Mouse (Mus musculus): ENCODE measurements around the gene Sez6. TPM values are rescaled to one million over a fixed set of nuclear protein-coding genes. Genes with fewer than 3 reads are reported as not detected.

Sez6 gene
- polyA plus RNA-seq, 1 experiment from 2014 or later = 0.48 TPM

- ATAC-seq = no peak
- WGBS = 64% methylated on average over 3 of the region's 3 CpGs
- Histone ChIP-seq H3K27ac (ENCODE audit: low read length) (no peak overlapping the region), H3K4me1 (ENCODE audit: control insufficient read depth, insufficient read depth, low read length) (peaks cover 4% of the 10 kb centered on the region; the same call in 1 of the 2 replicates), H3K36me3 (ENCODE audit: control insufficient read depth, insufficient read depth, low read length) (no peaks in the 10 kb centered on the region), H3K27me3 (replicated peaks; ENCODE audit: control insufficient read depth, insufficient read depth, low read length) (peaks cover 3% of the 10 kb centered on the region; the same call in 1 of the 2 replicates), H3K4me2 (ENCODE audit: low read depth, low read length) (no peak overlapping the region), H3K9me3 (ENCODE audit: control insufficient read depth, low read length) (no peaks in the 10 kb centered on the region), H3K4me3 (ENCODE audit: low read length) (no peak overlapping the region), H3K9ac (ENCODE audit: low read depth, low read length) (no peak overlapping the region)
Observed at GRCm38 (mm10) chr11:77956428-77956827, 25.8 kb downstream of the Sez6 start.

GRCm38 (mm10) chr11:77958268-77958667 is 27.7 kb downstream of the Sez6 start:
- no peak overlapping the region for H3K9ac ChIP-seq (ENCODE audit: low read depth, low read length)
- no peak overlapping the region for H3K27ac ChIP-seq (ENCODE audit: low read length)
- H3K4me1 ChIP-seq (ENCODE audit: control insufficient read depth, insufficient read depth, low read length) = peaks cover 5% of the 10 kb centered on the region; the same call in 1 of the 2 replicates
- H3K9me3 ChIP-seq (ENCODE audit: control insufficient read depth, low read length) = no peaks in the 10 kb centered on the region
- no peak overlapping the region for H3K4me3 ChIP-seq (ENCODE audit: low read length)
- ATAC-seq = no peak
- H3K27me3 ChIP-seq (replicated peaks; ENCODE audit: control insufficient read depth, insufficient read depth, low read length) = 0 out of 2 replicates have a peak, but pooled peaks cover under 1% of the 10 kb centered on the region
- no peaks in the 10 kb centered on the region for H3K36me3 ChIP-seq (ENCODE audit: control insufficient read depth, insufficient read depth, low read length)
- WGBS = 74% methylated on average over 2 of the region's 2 CpGs
- H3K4me2 ChIP-seq (ENCODE audit: low read depth, low read length) = no peak overlapping the region

DNA sequence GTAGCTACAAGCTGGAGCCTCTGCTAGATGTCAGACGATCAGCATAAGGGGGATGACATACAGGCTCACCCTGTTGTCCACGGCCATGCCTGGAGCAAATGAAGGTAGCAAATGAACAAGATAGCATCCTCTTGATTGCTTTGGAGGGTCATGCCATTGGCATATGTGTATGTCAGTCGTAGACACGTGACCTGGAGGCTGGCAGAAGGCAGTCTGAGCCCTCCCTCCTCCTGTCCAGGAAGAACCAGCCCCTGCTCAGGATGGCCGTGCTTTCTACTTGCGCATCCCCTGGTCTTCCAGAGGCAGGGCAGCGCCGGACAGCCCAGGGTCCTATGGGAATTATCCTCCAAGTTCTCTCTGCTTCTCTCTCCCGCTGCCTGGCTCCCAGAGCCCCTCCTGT is 28.3 kb downstream of the Sez6 start:
- no peaks in the 10 kb centered on the region for H3K36me3 ChIP-seq (ENCODE audit: control insufficient read depth, insufficient read depth, low read length)
- no peak for ATAC-seq
- no peaks in the 10 kb centered on the region for H3K27me3 ChIP-seq (replicated peaks; ENCODE audit: control insufficient read depth, insufficient read depth, low read length)
- no peak overlapping the region for H3K4me2 ChIP-seq (ENCODE audit: low read depth, low read length)
- no peak overlapping the region for H3K27ac ChIP-seq (ENCODE audit: low read length)
- no peak overlapping the region for H3K9ac ChIP-seq (ENCODE audit: low read depth, low read length)
- 59% methylated on average over 9 of the region's 9 CpGs for WGBS
- H3K4me1 ChIP-seq (ENCODE audit: control insufficient read depth, insufficient read depth, low read length) = peaks cover 5% of the 10 kb centered on the region; the same call in 1 of the 2 replicates
- H3K4me3 ChIP-seq (ENCODE audit: low read length) = no peak overlapping the region
- no peaks in the 10 kb centered on the region for H3K9me3 ChIP-seq (ENCODE audit: control insufficient read depth, low read length)

DNA sequence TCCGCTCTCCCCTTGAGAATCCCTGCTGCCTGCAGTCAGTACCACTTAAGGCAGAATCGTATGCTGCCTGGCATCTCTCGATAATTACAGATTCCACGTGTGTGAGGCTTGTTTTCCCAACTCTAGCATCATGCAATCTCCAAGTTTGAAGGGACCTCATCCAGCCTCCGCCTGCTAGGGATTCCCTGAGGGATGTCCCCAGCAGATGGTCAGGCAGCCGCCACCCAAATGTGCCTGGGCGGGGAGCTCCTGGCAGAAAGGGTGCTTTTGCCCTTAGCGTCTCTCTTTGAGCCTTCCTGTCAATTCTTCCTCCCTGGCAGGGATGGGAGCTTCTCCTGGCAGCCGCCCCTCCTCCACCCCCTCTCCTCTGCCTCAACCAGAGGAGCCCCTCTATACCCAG is 29.6 kb downstream of the Sez6 start:
- no peak for ATAC-seq

GRCm38 (mm10) chr11:77960898-77961297 is 30.3 kb downstream of the Sez6 start:
- peak; percentile 65 for ATAC-seq
- no peaks in the 10 kb centered on the region for H3K27me3 ChIP-seq (replicated peaks; ENCODE audit: control insufficient read depth, insufficient read depth, low read length)
- 34% methylated on average over 5 of the region's 5 CpGs for WGBS

More for the DNA sequence above, 29.6 kb downstream of the Sez6 start:
- no peaks in the 10 kb centered on the region for H3K27me3 ChIP-seq (replicated peaks; ENCODE audit: control insufficient read depth, insufficient read depth, low read length)
- H3K9me3 ChIP-seq (ENCODE audit: control insufficient read depth, low read length) = no peaks in the 10 kb centered on the region
- H3K27ac ChIP-seq (ENCODE audit: low read length) = no peak overlapping the region
- H3K36me3 ChIP-seq (ENCODE audit: control insufficient read depth, insufficient read depth, low read length) = no peaks in the 10 kb centered on the region
- WGBS = 56% methylated on average over 9 of the region's 9 CpGs
- peaks cover 5% of the 10 kb centered on the region; the same call in 1 of the 2 replicates for H3K4me1 ChIP-seq (ENCODE audit: control insufficient read depth, insufficient read depth, low read length)
- H3K9ac ChIP-seq (ENCODE audit: low read depth, low read length) = no peak overlapping the region
- H3K4me3 ChIP-seq (ENCODE audit: low read length) = no peak overlapping the region
- H3K4me2 ChIP-seq (ENCODE audit: low read depth, low read length) = no peak overlapping the region

GRCm38 (mm10) chr11:77962946-77963345 is 32.3 kb downstream of the Sez6 start:
- no peaks in the 10 kb centered on the region for H3K9me3 ChIP-seq (ENCODE audit: control insufficient read depth, low read length)
- peaks cover 5% of the 10 kb centered on the region; the same call in 1 of the 2 replicates for H3K4me1 ChIP-seq (ENCODE audit: control insufficient read depth, insufficient read depth, low read length)
- H3K27me3 ChIP-seq (replicated peaks; ENCODE audit: control insufficient read depth, insufficient read depth, low read length) = no peaks in the 10 kb centered on the region
- no peak for ATAC-seq
- no peak overlapping the region for H3K9ac ChIP-seq (ENCODE audit: low read depth, low read length)
- H3K4me3 ChIP-seq (ENCODE audit: low read length) = no peak overlapping the region
- H3K36me3 ChIP-seq (ENCODE audit: control insufficient read depth, insufficient read depth, low read length) = no peaks in the 10 kb centered on the region
- H3K27ac ChIP-seq (ENCODE audit: low read length) = no peak overlapping the region
- WGBS = 87% methylated on average over 10 of the region's 10 CpGs
- H3K4me2 ChIP-seq (ENCODE audit: low read depth, low read length) = no peak overlapping the region

More at GRCm38 (mm10) chr11:77960898-77961297, 30.3 kb downstream of the Sez6 start:
- Histone ChIP-seq H3K4me1 (ENCODE audit: control insufficient read depth, insufficient read depth, low read length) (peaks cover 5% of the 10 kb centered on the region; the same call in 1 of the 2 replicates), H3K9me3 (ENCODE audit: control insufficient read depth, low read length) (no peaks in the 10 kb centered on the region), H3K4me2 (ENCODE audit: low read depth, low read length) (no peak overlapping the region), H3K9ac (ENCODE audit: low read depth, low read length) (no peak overlapping the region), H3K27ac (ENCODE audit: low read length) (no peak overlapping the region), H3K4me3 (ENCODE audit: low read length) (no peak overlapping the region), H3K36me3 (ENCODE audit: control insufficient read depth, insufficient read depth, low read length) (no peaks in the 10 kb centered on the region)

GRCm38 (mm10) chr11:77964415-77965095 is 34.0 kb downstream of the Sez6 start:
- Histone ChIP-seq H3K9me3 (ENCODE audit: control insufficient read depth, low read length) (no peaks in the 10 kb centered on the region), H3K4me1 (ENCODE audit: control insufficient read depth, insufficient read depth, low read length) (peaks cover 5% of the 10 kb centered on the region; the same call in 1 of the 2 replicates), H3K27me3 (replicated peaks; ENCODE audit: control insufficient read depth, insufficient read depth, low read length) (no peaks in the 10 kb centered on the region), H3K27ac (ENCODE audit: low read length) (no peak overlapping the region), H3K36me3 (ENCODE audit: control insufficient read depth, insufficient read depth, low read length) (no peaks in the 10 kb centered on the region), H3K9ac (ENCODE audit: low read depth, low read length) (no peak overlapping the region), H3K4me2 (ENCODE audit: low read depth, low read length) (no peak overlapping the region), H3K4me3 (ENCODE audit: low read length) (no peak overlapping the region)
- 27% methylated on average over 19 of the region's 19 CpGs for WGBS
- ATAC-seq = no peak

DNA sequence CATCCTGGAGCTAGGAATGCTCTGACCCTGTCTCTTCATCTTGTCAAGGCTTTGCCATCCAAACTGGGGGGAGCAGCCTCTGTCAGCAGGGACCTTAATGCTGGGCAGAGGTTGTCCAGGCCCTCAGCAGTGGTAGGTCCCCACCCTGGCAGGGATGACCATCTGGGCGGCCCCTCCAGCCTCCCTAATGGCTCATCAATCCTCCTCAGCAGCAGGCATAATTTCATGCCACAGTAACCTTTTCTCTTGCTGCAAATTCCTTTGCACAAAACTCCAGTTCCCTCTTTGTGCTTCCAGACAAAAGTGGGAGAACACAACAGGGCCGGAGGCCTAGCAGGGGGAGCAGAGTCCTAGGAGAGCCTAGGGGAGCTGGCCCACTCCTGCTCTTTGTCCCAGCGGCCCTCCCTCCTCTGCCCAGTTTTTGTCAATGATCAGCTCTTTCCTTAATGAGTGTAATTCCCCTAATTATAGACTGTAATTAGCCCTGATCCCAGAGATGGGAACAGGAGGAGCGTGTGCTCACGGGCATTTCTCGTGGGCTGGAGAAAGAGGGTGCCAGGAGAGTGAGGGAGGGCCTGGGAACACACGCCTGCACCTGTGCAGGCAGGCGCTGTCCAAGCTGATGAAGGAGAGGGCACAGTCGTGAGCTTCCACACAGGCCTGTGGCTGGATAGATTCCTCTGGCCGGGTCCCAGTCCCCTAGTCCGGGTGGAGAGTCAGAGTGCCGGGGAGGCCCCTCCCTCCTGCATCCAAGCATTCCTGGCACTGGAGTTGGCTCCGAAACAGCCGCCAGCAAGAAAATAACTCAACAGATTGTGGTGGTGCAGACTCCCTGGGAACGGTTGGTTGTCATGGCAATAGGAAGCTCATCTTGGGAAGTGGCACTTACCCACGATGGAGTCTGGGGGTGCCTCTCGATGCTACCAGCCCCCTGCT is 34.8 kb downstream of the Sez6 start:
- peaks cover 5% of the 10 kb centered on the region; the same call in 1 of the 2 replicates for H3K4me1 ChIP-seq (ENCODE audit: control insufficient read depth, insufficient read depth, low read length)
- H3K9me3 ChIP-seq (ENCODE audit: control insufficient read depth, low read length) = no peaks in the 10 kb centered on the region
- WGBS = 30% methylated on average over 17 of the region's 17 CpGs
- no peak overlapping the region for H3K27ac ChIP-seq (ENCODE audit: low read length)
- H3K27me3 ChIP-seq (replicated peaks; ENCODE audit: control insufficient read depth, insufficient read depth, low read length) = no peaks in the 10 kb centered on the region
- H3K9ac ChIP-seq (ENCODE audit: low read depth, low read length) = no peak overlapping the region
- H3K36me3 ChIP-seq (ENCODE audit: control insufficient read depth, insufficient read depth, low read length) = no peaks in the 10 kb centered on the region
- ATAC-seq = no peak
- no peak overlapping the region for H3K4me2 ChIP-seq (ENCODE audit: low read depth, low read length)
- H3K4me3 ChIP-seq (ENCODE audit: low read length) = no peak overlapping the region

GRCm38 (mm10) chr11:77966037-77966391 is 35.4 kb downstream of the Sez6 start:
- no peak for ATAC-seq
- Histone ChIP-seq H3K9ac (ENCODE audit: low read depth, low read length) (no peak overlapping the region), H3K27ac (ENCODE audit: low read length) (no peak overlapping the region), H3K4me3 (ENCODE audit: low read length) (no peak overlapping the region), H3K27me3 (replicated peaks; ENCODE audit: control insufficient read depth, insufficient read depth, low read length) (no peaks in the 10 kb centered on the region), H3K9me3 (ENCODE audit: control insufficient read depth, low read length) (no peaks in the 10 kb centered on the region), H3K36me3 (ENCODE audit: control insufficient read depth, insufficient read depth, low read length) (no peaks in the 10 kb centered on the region), H3K4me2 (ENCODE audit: low read depth, low read length) (no peak overlapping the region), H3K4me1 (ENCODE audit: control insufficient read depth, insufficient read depth, low read length) (0 out of 2 replicates have a peak, but pooled peaks cover 2% of the 10 kb centered on the region)
- WGBS = 60% methylated on average over 5 of the region's 5 CpGs
